Comparison of ENCODE assay signal across 21 mouse cellular contexts in the genomic region with DNA sequence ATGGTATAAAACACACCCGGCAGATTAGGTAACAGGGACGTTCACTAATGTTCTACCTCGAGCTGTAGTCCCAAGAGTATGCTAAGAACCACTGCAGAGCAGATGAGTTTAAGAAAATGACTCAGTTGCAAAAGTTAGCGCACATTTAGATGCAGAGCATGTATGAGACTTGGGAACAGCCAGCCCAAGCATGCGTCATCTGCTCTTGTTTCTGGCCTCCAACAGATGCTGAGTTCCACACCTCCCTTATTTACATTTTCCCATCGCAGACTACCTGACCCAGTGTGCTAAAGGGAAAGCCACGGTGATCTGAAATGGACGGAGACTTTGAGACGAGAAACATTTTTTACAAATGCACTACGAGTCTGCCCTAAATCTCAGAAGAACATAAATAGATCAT.
DNase-seq lines count a peak whose midpoint lies in the region; ATAC-seq and TF ChIP-seq lines count a peak whose summit lies in the region.
"Had no signal": no experiment of that assay in that cellular context is flagged by ENCODE, and none has a peak within 500 bp of the region (broad histone marks: within the 10 kb centered on the region; RNA-seq: fewer than 3 reads in every experiment).

No protein-coding gene starts in this region.

- H3K9me3 ChIP-seq in midbrain, postnatal 0 days (ENCODE audit: low read length): no peaks in the 10 kb centered on the region
- H3K9me3 ChIP-seq in midbrain, embryonic 10.5 days (replicated peaks): no peaks in the 10 kb centered on the region
- H3K9me3 ChIP-seq: embryonic facial prominence, embryonic 15.5 days; forebrain, embryonic 10.5 days; limb, embryonic 12.5 days; liver, embryonic 12.5 days had no signal

- intact Hi-C loops in left cerebral cortex, postnatal 36 days (cut with DNase I): no loop called here

- no peak overlapping the region for H3K4me2 ChIP-seq in midbrain, postnatal 0 days (ENCODE audit: low read depth, low read length, poor library complexity, severe bottlenecking)
- H3K4me2 ChIP-seq: embryonic facial prominence, embryonic 15.5 days; limb, embryonic 12.5 days; liver, embryonic 12.5 days had no signal

- H3K9ac ChIP-seq in midbrain, postnatal 0 days (replicated peaks; ENCODE audit: low read length, poor library complexity, severe bottlenecking): no peak overlapping the region
- H3K9ac ChIP-seq: embryonic facial prominence, embryonic 15.5 days; forebrain, postnatal 0 days; limb, embryonic 12.5 days; liver, embryonic 12.5 days had no signal

- no peaks in the 10 kb centered on the region for H3K27me3 ChIP-seq in midbrain, postnatal 0 days (ENCODE audit: insufficient read depth, low read length)
- no peaks in the 10 kb centered on the region for H3K27me3 ChIP-seq in midbrain, embryonic 10.5 days (ENCODE audit: low read depth, poor library complexity, severe bottlenecking)
- H3K27me3 ChIP-seq: embryonic facial prominence, embryonic 15.5 days; limb, embryonic 12.5 days; liver, embryonic 12.5 days had no signal

- no peaks in the 10 kb centered on the region for H3K4me1 ChIP-seq in midbrain, postnatal 0 days (ENCODE audit: insufficient read depth, low read length)
- H3K4me1 ChIP-seq in midbrain, embryonic 10.5 days: peaks cover 10% of the 10 kb centered on the region; the same call in 1 of the 2 replicates
- H3K4me1 ChIP-seq: embryonic facial prominence, embryonic 15.5 days; liver, embryonic 12.5 days had no signal

- H3K27ac ChIP-seq in midbrain, postnatal 0 days (ENCODE audit: low read depth, low read length): no peak overlapping the region
- H3K27ac ChIP-seq in midbrain, embryonic 10.5 days (replicated peaks): no peak overlapping the region
- H3K27ac ChIP-seq: embryonic facial prominence, embryonic 15.5 days; forebrain, embryonic 10.5 days; limb, embryonic 12.5 days; liver, embryonic 12.5 days had no signal

- WGBS in midbrain, postnatal 0 days: 86% methylated on average over 10 of the region's 10 CpGs
- WGBS in midbrain, embryonic 10.5 days: 93% methylated on average over 10 of the region's 10 CpGs

- no peak for ATAC-seq in midbrain, postnatal 0 days (ENCODE audit: low FRiP score)
- ATAC-seq: forebrain, postnatal 0 days; hindbrain, embryonic 16.5 days; intestine, embryonic 16.5 days; liver, embryonic 12.5 days had no signal

- H3K4me3 ChIP-seq in midbrain, postnatal 0 days (ENCODE audit: low read depth, low read length): no peak overlapping the region
- H3K4me3 ChIP-seq in midbrain, embryonic 10.5 days: no peak overlapping the region
- H3K4me3 ChIP-seq: embryonic facial prominence, embryonic 15.5 days; forebrain, embryonic 10.5 days; limb, embryonic 12.5 days; liver, embryonic 12.5 days; myocyte had no signal

- no peaks in the 10 kb centered on the region for H3K36me3 ChIP-seq in midbrain, postnatal 0 days (ENCODE audit: insufficient read depth, low read length)
- no peaks in the 10 kb centered on the region for H3K36me3 ChIP-seq in midbrain, embryonic 10.5 days
- H3K36me3 ChIP-seq: embryonic facial prominence, embryonic 15.5 days; forebrain, embryonic 10.5 days; limb, embryonic 12.5 days; liver, embryonic 12.5 days had no signal

- no peak for TF ChIP-seq CTCF in midbrain, postnatal 0 days (IDR thresholded peaks at IDR 0.05)

- peak; percentile 3 for DNase-seq in layer of hippocampus, adult 9-11 months
- no peak for DNase-seq in layer of hippocampus, postnatal 25 days (ENCODE audit: extremely low spot score in 1 of 2, low spot score in 1 of 2)
- DNase-seq in midbrain, postnatal 0 days (ENCODE audit: low spot score): peak; percentile 8
- DNase-seq in midbrain, embryonic 10.5 days (ENCODE audit: low spot score): no peak
- DNase-seq in left cerebral cortex, postnatal 36 days (ENCODE audit: low spot score in 2 of 2): peak; percentile 21 to 27
- DNase-seq in telencephalon, adult 2 months (ENCODE audit: low read depth, low spot score): peak; percentile 17
- DNase-seq in ovary, postnatal 36 days (ENCODE audit: low spot score): no peak
- DNase-seq: adrenal gland, adult 2 months; cerebellum, postnatal 10 days; forebrain, postnatal 0 days; gastrocnemius, postnatal 25 days; kidney, postnatal 36 days; lung, postnatal 10 days; midbrain, embryonic 14.5 days had no signal

Comparison
In these comparisons a context has a peak if more than half of its experiments do, and no peak if none do; other contexts are left out.
1. DNase-seq: peak in layer of hippocampus, adult 9-11 months (single experiment), midbrain, postnatal 0 days (single experiment), left cerebral cortex, postnatal 36 days (2 of 2) and telencephalon, adult 2 months (single experiment); none in layer of hippocampus, postnatal 25 days (0 of 2), midbrain, embryonic 10.5 days (single experiment) and ovary, postnatal 36 days (single experiment).